Mouse (Mus musculus) natural killer cell, adult 2 months (primary cell): Measurements from ENCODE around the gene Cd9.
"Not testable (repeated sequence)": the region's sequence is repeated elsewhere in the genome, so short reads cannot be mapped to it uniquely, and the experiment has no call there.

ENCODE experiments used
- DNase-seq, 2 experiments: peaks; one replicate each; pipeline ENCODE4 v3.0.0; 2022; ENCODE audit warnings: low spot score in 2 of 2

The Cd9 gene

GRCm38 (mm10) chr6:125503186-125503802, 8.7 kb upstream of the Cd9 start:
- DNase-seq, result no peak

GRCm38 (mm10) chr6:125498062-125498461, 3.5 kb upstream of the Cd9 start:
- no peak for DNase-seq

DNA sequence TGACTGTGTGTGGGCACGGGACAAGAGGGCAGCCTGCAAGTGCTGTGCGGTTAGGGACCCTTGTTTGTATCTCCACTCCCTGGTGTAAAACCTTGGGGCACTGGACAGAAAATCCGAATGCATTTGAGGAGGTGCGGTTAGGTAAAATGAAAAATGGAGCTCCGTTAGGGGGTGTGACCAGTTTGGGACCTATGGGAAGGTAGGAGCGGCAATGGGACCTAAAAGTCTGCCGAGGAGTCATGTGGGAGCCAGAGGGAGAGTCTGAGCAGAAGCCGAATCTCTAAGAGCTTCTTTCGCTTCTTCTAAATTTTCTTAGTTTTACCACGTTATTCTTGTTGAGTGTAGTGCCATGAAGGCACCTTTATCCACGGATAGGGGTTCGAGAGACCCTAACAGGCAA, 1.8 kb upstream of the Cd9 start:
- no peak for DNase-seq

DNA sequence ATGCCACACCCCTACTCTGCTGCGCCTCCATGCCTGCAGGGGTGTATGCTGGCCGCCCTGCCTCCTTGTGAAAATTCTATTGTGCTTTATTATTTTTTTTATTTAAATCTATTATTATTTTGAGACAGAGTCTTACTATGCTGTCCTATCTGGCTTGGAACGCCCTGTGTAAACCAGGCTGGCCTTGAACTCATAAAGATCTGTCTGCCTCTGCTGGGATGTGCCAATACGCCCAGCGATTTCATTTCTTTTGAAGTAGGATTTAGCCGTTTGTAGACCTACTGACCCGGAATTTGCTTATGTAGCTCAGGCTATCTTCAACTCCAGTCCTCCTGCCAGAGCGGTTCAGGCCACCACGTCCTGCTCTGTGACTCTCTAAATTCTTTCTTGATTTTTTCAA, 770 bp upstream of the Cd9 start:
- DNase-seq, result no peak

- DNase-seq, result no peak
Measured at GRCm38 (mm10) chr6:125493147-125493546, 1.4 kb downstream of the Cd9 start.

GRCm38 (mm10) chr6:125492664-125493063, 1.9 kb downstream of the Cd9 start:
- DNase-seq, result no peak

DNA sequence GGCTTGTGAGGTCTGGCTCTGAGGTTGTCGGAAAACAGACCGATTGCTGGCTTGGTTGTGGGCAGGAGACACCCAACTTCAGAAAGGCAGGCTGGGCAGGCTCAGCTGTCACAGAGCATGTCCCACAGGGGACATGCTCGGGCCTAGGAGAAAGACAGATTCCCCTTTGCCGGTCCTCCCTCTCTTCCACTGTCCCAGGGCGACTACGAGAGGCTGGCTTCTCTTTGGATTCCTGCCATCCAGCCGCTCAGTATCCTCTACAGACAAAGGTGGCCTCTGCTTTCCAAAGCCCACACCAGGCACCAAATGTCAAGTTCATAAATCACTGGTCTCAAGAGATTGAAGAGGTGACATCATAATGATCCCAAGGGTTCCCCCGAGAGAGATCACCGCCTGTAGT, 2.6 kb downstream of the Cd9 start:
- no peak for DNase-seq

- no peak for DNase-seq
Measured at GRCm38 (mm10) chr6:125491393-125491792, 3.2 kb downstream of the Cd9 start.

GRCm38 (mm10) chr6:125489881-125490559, 4.6 kb downstream of the Cd9 start:
- DNase-seq, result no peak

- no peak for DNase-seq
Measured at GRCm38 (mm10) chr6:125485589-125485988, 9.0 kb downstream of the Cd9 start.

DNA sequence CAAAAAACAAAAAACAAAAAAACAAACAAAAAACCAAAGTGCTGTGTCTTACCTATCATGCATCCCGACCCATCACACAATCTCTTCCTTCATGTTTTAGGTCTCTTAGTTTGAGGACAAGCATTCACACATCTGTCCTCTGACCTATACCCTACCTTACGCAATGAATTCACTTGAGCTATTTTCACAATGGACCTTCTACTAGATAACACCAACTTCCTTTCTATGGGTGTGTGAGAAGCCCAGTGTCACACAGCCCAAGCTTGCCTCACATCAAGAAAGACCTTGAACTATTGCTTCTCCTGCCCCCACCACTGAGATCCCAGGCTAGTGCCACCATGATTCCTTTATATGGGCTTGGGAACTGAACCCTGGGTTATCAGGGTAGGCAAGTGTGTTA, 9.9 kb downstream of the Cd9 start:
- DNase-seq, result peak in 1 of 2 experiments; percentile 28

- DNase-seq, result not testable (repeated sequence)
Measured at GRCm38 (mm10) chr6:125484313-125484660, 10.3 kb downstream of the Cd9 start.

DNA sequence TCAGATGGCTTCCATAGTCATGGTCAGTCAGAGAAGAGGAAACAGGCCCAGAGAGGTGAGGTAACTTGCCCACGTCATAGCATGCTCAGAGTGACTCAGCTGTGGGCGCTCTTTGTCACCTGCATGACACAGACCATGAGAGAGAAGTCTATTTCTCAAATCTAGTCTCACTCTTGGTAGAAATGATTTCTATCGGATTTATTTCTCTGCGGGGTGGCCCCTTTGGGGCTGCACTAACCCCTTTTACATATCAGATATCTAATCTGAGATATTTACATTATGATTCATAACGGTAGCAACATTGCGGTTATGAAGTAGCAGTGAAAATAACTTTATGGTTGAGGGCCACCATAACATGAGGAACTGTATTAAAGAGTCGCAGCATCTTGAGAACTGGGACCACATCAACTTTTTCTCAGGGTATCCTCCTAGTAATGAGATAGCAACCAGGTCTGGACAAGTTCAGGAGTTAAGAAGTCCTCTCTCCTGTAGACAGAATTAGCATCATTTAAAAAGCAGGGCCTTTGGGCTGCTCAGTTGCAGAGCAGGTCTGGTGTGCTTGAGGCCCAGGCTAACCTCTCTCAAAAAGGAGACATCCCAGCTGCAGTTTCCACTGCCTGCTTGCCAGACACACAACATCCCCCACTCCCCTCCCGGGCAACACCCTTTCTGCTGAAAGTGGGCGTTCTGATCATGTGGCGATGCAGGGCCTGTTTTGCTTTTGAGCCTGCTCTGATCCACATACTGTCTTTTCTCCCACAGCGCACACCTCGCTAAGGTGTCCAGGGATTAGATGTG, 10.9 kb downstream of the Cd9 start:
- DNase-seq, result peak; percentile 67 to 81

- peak; percentile 21 to 37 for DNase-seq
Measured at GRCm38 (mm10) chr6:125482427-125482831, 12.2 kb downstream of the Cd9 start.

DNA sequence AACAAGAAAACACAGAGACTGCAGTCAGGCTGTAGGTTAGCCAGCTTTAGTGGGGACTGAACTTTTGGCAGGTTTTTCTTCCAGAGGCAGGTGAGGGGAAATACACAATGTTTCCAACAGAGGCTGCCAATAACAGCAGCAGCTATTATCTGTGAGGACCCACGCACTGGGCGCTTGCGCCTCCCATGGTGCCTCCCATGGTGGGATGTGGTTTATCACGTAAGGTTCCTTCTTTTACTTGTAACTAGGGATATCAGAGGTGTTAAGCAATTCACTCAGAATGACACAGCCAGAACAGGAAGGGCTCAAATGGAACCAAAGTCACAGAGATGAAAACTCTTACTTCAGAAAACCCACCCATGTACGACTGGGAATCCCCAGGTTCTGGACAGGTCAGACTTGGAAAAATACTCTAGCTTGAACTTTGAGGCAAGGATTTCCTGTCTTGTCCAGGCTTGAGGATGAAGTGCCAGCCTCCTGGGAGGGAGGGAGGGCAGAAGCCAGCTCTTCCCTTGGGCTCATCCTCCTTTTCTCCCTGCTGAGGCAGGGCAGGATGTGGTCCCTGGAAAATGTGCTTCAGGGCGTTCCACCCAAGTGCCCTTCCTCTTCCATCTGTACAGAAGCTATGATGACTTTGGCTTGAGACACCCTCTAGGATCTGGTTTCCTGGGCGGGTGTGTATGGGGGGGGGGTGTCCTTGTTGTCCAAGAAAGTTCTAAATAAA, 12.8 kb downstream of the Cd9 start:
- peak; percentile 22 to 34 for DNase-seq

- DNase-seq, result peak; percentile 70 to 78
Measured at GRCm38 (mm10) chr6:125480396-125481361, 13.9 kb downstream of the Cd9 start.

- DNase-seq, result no peak
Measured at GRCm38 (mm10) chr6:125479359-125479758, 15.2 kb downstream of the Cd9 start.

DNA sequence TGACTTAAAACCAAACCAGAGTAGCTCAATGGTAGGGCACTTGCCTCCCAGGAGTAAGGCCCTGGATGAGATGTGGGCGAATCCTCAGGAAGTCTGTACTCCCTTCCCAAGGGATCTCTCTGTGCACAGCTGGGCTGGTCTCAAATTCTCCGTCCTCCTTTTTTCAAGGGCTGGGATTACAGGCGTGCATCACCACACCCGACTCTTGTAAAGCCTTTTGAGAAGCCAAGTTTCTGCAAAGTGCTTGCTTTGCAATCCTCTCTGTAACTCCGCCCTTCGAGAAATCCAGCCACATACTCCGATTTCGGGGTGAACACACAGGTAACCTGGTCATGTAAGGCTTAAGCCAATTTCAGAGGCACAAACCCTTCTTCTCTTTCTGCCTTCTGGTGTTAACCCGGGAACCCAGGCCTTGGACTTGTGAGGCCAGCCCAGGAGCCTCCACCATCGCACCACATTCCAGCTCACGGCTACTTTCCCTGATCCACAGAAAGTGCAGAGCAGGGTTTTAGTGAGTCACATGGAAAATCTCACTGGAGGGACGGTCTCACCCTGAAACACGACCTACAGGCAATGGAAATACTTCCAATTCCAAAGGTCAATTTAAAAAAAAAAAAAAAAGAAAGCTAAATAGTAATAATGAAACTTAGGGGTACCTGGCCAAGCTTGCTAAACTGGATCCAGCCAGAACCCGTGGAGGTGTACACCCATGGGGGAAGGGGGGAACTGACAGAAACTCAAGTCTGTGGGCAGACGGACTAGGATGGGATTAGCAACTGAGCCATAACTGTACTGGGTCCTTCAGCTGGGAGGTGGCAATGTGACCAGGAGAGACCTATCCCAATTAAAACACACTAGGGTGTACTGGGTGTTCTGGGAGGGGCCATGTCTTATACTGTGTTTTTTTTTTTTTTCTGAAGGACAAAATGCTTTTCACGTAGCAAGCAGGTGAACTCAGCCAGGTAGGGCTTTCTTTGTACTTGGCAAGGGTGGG, 16.2 kb downstream of the Cd9 start:
- no peak for DNase-seq

GRCm38 (mm10) chr6:125476826-125477589, 17.6 kb downstream of the Cd9 start:
- no peak for DNase-seq
